Mouse (Mus musculus) ES-E14 (cell line): ENCODE results near the gene Arid5b.

Experiments
- CHD2 ChIP-seq: IDR thresholded peaks from 2 replicates; pipeline ENCODE4 v1.6.1; 2014; ENCODE audit warnings: mild to moderate bottlenecking, low read depth, low read length, inconsistent platforms
- HCFC1 ChIP-seq: IDR thresholded peaks from 2 replicates; pipeline ENCODE4 v1.6.1; 2012; ENCODE audit warnings: low read length, inconsistent platforms, borderline replicate concordance; ENCODE audit not compliant: insufficient read depth

DNA sequence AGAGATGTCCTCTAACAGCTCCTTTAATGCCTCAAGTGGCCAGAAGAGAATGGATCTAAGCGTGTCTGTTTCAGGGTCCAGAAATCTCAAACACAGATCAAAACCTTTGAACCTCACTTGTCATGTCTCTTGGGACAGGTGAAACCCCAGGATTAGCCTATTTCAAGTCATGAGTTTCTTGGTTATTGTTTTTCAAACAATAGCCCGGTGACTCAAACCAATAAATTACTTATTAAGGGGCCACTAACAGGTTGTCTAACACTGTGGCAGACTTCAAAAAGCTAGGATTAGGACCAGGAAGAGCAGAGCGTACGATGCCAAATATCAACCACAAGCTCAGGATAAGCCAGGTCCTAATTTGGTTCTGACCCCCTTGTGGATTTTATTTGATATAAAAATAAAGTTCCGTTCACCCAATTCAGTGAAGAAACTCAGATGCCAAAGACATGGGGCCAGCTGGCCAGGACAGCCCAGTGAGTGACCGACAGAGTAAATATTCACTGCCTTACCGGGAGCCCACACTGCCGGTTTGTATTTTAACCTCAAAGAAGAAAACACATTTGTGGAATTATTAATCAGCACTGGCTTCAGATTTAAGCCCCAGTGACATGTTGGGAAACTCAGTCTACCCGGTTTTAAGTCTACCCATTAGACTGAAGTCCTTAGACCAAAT lies 15.1 kb downstream of the Arid5b start:
- TF ChIP-seq HCFC1, result no peak
- TF ChIP-seq CHD2, result no peak
